Mouse (Mus musculus): ENCODE data around the gene Ajuba. TPM values are rescaled to one million over a fixed set of nuclear protein-coding genes. Genes with fewer than 3 reads are reported as not detected.

The Ajuba gene
- polyA plus RNA-seq, 1 experiment from 2014 or later: 24.9 TPM

GRCm38 (mm10) chr14:54610648-54611047, 33.3 kb upstream of the Ajuba start:
- H3K4me2 ChIP-seq (ENCODE audit: low read depth, low read length): no peak overlapping the region
- no peaks in the 10 kb centered on the region for H3K27me3 ChIP-seq (ENCODE audit: control insufficient read depth, insufficient read depth, low read length)
- no peak overlapping the region for H3K27ac ChIP-seq (ENCODE audit: low read length)
- H3K9ac ChIP-seq (ENCODE audit: low read length): no peak overlapping the region
- H3K4me3 ChIP-seq (ENCODE audit: low read length): no peak overlapping the region
- whole genome bisulfite sequencing: 73% methylated on average over 6 of the region's 6 CpGs
- no peak for ATAC-seq (replicated peaks; ENCODE audit: extremely low read depth, insufficient read depth, low FRiP score)
- no peaks in the 10 kb centered on the region for H3K9me3 ChIP-seq (replicated peaks; ENCODE audit: control insufficient read depth, low read length)
- no peaks in the 10 kb centered on the region; the same call in none of the 2 replicates for H3K4me1 ChIP-seq (ENCODE audit: control insufficient read depth, insufficient read depth, low read length)
- peaks cover 22% of the 10 kb centered on the region for H3K36me3 ChIP-seq (ENCODE audit: control insufficient read depth, insufficient read depth)

- H3K27ac ChIP-seq (ENCODE audit: low read length): no peak overlapping the region
- no peak overlapping the region for H3K9ac ChIP-seq (ENCODE audit: low read length)
- ATAC-seq (replicated peaks; ENCODE audit: extremely low read depth, insufficient read depth, low FRiP score): no peak
- H3K4me1 ChIP-seq (ENCODE audit: control insufficient read depth, insufficient read depth, low read length): peaks cover 2% of the 10 kb centered on the region; the same call in 1 of the 2 replicates
- WGBS: 81% methylated on average over 4 of the region's 4 CpGs
- H3K4me2 ChIP-seq (ENCODE audit: low read depth, low read length): no peak overlapping the region
- H3K9me3 ChIP-seq (replicated peaks; ENCODE audit: control insufficient read depth, low read length): no peaks in the 10 kb centered on the region
- no peaks in the 10 kb centered on the region for H3K27me3 ChIP-seq (ENCODE audit: control insufficient read depth, insufficient read depth, low read length)
- no peak overlapping the region for H3K4me3 ChIP-seq (ENCODE audit: low read length)
- H3K36me3 ChIP-seq (ENCODE audit: control insufficient read depth, insufficient read depth): peaks cover 15% of the 10 kb centered on the region
Measured at GRCm38 (mm10) chr14:54609962-54610361, 32.6 kb upstream of the Ajuba start.

GRCm38 (mm10) chr14:54609245-54609644, 31.9 kb upstream of the Ajuba start:
- 76% methylated on average over 4 of the region's 4 CpGs for WGBS

GRCm38 (mm10) chr14:54607226-54607625, 29.9 kb upstream of the Ajuba start:
- H3K9me3 ChIP-seq (replicated peaks; ENCODE audit: control insufficient read depth, low read length): no peaks in the 10 kb centered on the region
- WGBS: 59% methylated on average over 8 of the region's 8 CpGs
- 0 out of 2 replicates have a peak, but pooled peaks cover 5% of the 10 kb centered on the region for H3K36me3 ChIP-seq (ENCODE audit: control insufficient read depth, insufficient read depth)
- peaks cover 6% of the 10 kb centered on the region for H3K4me1 ChIP-seq (ENCODE audit: control insufficient read depth, insufficient read depth, low read length)
- H3K27me3 ChIP-seq (ENCODE audit: control insufficient read depth, insufficient read depth, low read length): no peaks in the 10 kb centered on the region
- ATAC-seq (replicated peaks; ENCODE audit: extremely low read depth, insufficient read depth, low FRiP score): no peak
- H3K27ac ChIP-seq (ENCODE audit: low read length): no peak overlapping the region
- no peak overlapping the region for H3K4me3 ChIP-seq (ENCODE audit: low read length)
- no peak overlapping the region for H3K9ac ChIP-seq (ENCODE audit: low read length)
- no peak overlapping the region for H3K4me2 ChIP-seq (ENCODE audit: low read depth, low read length)

More at GRCm38 (mm10) chr14:54609245-54609644, 31.9 kb upstream of the Ajuba start:
- H3K27me3 ChIP-seq (ENCODE audit: control insufficient read depth, insufficient read depth, low read length): no peaks in the 10 kb centered on the region
- H3K36me3 ChIP-seq (ENCODE audit: control insufficient read depth, insufficient read depth): peaks cover 11% of the 10 kb centered on the region
- H3K4me2 ChIP-seq (ENCODE audit: low read depth, low read length): no peak overlapping the region
- no peak for ATAC-seq (replicated peaks; ENCODE audit: extremely low read depth, insufficient read depth, low FRiP score)
- no peak overlapping the region for H3K4me3 ChIP-seq (ENCODE audit: low read length)
- H3K9ac ChIP-seq (ENCODE audit: low read length): no peak overlapping the region
- no peaks in the 10 kb centered on the region for H3K9me3 ChIP-seq (replicated peaks; ENCODE audit: control insufficient read depth, low read length)
- H3K4me1 ChIP-seq (ENCODE audit: control insufficient read depth, insufficient read depth, low read length): peaks cover 2% of the 10 kb centered on the region; the same call in 1 of the 2 replicates
- H3K27ac ChIP-seq (ENCODE audit: low read length): no peak overlapping the region

GRCm38 (mm10) chr14:54605752-54606321, 28.5 kb upstream of the Ajuba start, which contains the start of gene 4931414P19Rik:
TSS of gene 4931414P19Rik (minus strand) at chr14:54605993.
- H3K4me2 ChIP-seq (ENCODE audit: low read depth, low read length): peak within 1 kb of the TSS; percentile 77
- ATAC-seq (replicated peaks; ENCODE audit: extremely low read depth, insufficient read depth, low FRiP score): peak; percentile 49
- H3K27ac ChIP-seq (ENCODE audit: low read length): peak within 1 kb of the TSS; percentile 84
- WGBS: 0% methylated on average over 35 of the region's 39 CpGs
- H3K36me3 ChIP-seq (ENCODE audit: control insufficient read depth, insufficient read depth): no peaks in the 10 kb centered on the region
- H3K4me3 ChIP-seq (ENCODE audit: low read length): peak within 1 kb of the TSS; percentile 54
- no peaks in the 10 kb centered on the region for H3K27me3 ChIP-seq (ENCODE audit: control insufficient read depth, insufficient read depth, low read length)
- peak within 1 kb of the TSS; percentile 79 for H3K9ac ChIP-seq (ENCODE audit: low read length)
- H3K9me3 ChIP-seq (replicated peaks; ENCODE audit: control insufficient read depth, low read length): no peaks in the 10 kb centered on the region
- peaks cover 6% of the 10 kb centered on the region for H3K4me1 ChIP-seq (ENCODE audit: control insufficient read depth, insufficient read depth, low read length)

GRCm38 (mm10) chr14:54603686-54604085, 26.3 kb upstream of the Ajuba start:
- 82% methylated on average over 8 of the region's 8 CpGs for WGBS
- Histone ChIP-seq H3K36me3 (ENCODE audit: control insufficient read depth, insufficient read depth) (no peaks in the 10 kb centered on the region), H3K4me3 (ENCODE audit: low read length) (peak overlapping the region; percentile 73), H3K9ac (ENCODE audit: low read length) (no peak overlapping the region), H3K9me3 (replicated peaks; ENCODE audit: control insufficient read depth, low read length) (no peaks in the 10 kb centered on the region), H3K27me3 (ENCODE audit: control insufficient read depth, insufficient read depth, low read length) (no peaks in the 10 kb centered on the region), H3K27ac (ENCODE audit: low read length) (peak overlapping the region; percentile 73), H3K4me1 (ENCODE audit: control insufficient read depth, insufficient read depth, low read length) (peaks cover 6% of the 10 kb centered on the region), H3K4me2 (ENCODE audit: low read depth, low read length) (peak overlapping the region; percentile 63)
- no peak for ATAC-seq (replicated peaks; ENCODE audit: extremely low read depth, insufficient read depth, low FRiP score)

GRCm38 (mm10) chr14:54603038-54603654, 25.8 kb upstream of the Ajuba start:
- peak overlapping the region; percentile 73 for H3K4me3 ChIP-seq (ENCODE audit: low read length)
- under 1% methylated on average over 46 of the region's 46 CpGs for WGBS
- peak; percentile 98 for ATAC-seq (replicated peaks; ENCODE audit: extremely low read depth, insufficient read depth, low FRiP score)
- peak overlapping the region; percentile 95 for H3K27ac ChIP-seq (ENCODE audit: low read length)
- no peaks in the 10 kb centered on the region for H3K36me3 ChIP-seq (ENCODE audit: control insufficient read depth, insufficient read depth)
- H3K4me2 ChIP-seq (ENCODE audit: low read depth, low read length): peak overlapping the region; percentile 63
- H3K4me1 ChIP-seq (ENCODE audit: control insufficient read depth, insufficient read depth, low read length): peaks cover 6% of the 10 kb centered on the region
- no peaks in the 10 kb centered on the region for H3K9me3 ChIP-seq (replicated peaks; ENCODE audit: control insufficient read depth, low read length)
- peak overlapping the region; percentile 84 for H3K9ac ChIP-seq (ENCODE audit: low read length)
- no peaks in the 10 kb centered on the region for H3K27me3 ChIP-seq (ENCODE audit: control insufficient read depth, insufficient read depth, low read length)

GRCm38 (mm10) chr14:54602613-54603012, 25.3 kb upstream of the Ajuba start:
- H3K4me3 ChIP-seq (ENCODE audit: low read length): peak overlapping the region; percentile 73
- H3K9ac ChIP-seq (ENCODE audit: low read length): peak overlapping the region; percentile 84
- peaks cover 6% of the 10 kb centered on the region for H3K4me1 ChIP-seq (ENCODE audit: control insufficient read depth, insufficient read depth, low read length)
- peak overlapping the region; percentile 95 for H3K27ac ChIP-seq (ENCODE audit: low read length)
- H3K9me3 ChIP-seq (replicated peaks; ENCODE audit: control insufficient read depth, low read length): no peaks in the 10 kb centered on the region
- no peaks in the 10 kb centered on the region for H3K27me3 ChIP-seq (ENCODE audit: control insufficient read depth, insufficient read depth, low read length)
- no peak for ATAC-seq (replicated peaks; ENCODE audit: extremely low read depth, insufficient read depth, low FRiP score)
- 44% methylated on average over 4 of the region's 4 CpGs for WGBS
- peak overlapping the region; percentile 63 for H3K4me2 ChIP-seq (ENCODE audit: low read depth, low read length)
- H3K36me3 ChIP-seq (ENCODE audit: control insufficient read depth, insufficient read depth): no peaks in the 10 kb centered on the region

- no peak overlapping the region for H3K9ac ChIP-seq (ENCODE audit: low read length)
- no peaks in the 10 kb centered on the region for H3K9me3 ChIP-seq (replicated peaks; ENCODE audit: control insufficient read depth, low read length)
- H3K4me3 ChIP-seq (ENCODE audit: low read length): no peak overlapping the region
- H3K36me3 ChIP-seq (ENCODE audit: control insufficient read depth, insufficient read depth): no peaks in the 10 kb centered on the region
- no peak for ATAC-seq (replicated peaks; ENCODE audit: extremely low read depth, insufficient read depth, low FRiP score)
- no peaks in the 10 kb centered on the region for H3K27me3 ChIP-seq (ENCODE audit: control insufficient read depth, insufficient read depth, low read length)
- H3K4me2 ChIP-seq (ENCODE audit: low read depth, low read length): no peak overlapping the region
- H3K4me1 ChIP-seq (ENCODE audit: control insufficient read depth, insufficient read depth, low read length): peaks cover 6% of the 10 kb centered on the region
- 63% methylated on average over 2 of the region's 2 CpGs for WGBS
- H3K27ac ChIP-seq (ENCODE audit: low read length): no peak overlapping the region
Measured at GRCm38 (mm10) chr14:54601601-54602000, 24.2 kb upstream of the Ajuba start.

Measured in heart, embryonic 16.5 days (tissue).